9 mouse cellular contexts compared by ENCODE assay signal in the genomic region with DNA sequence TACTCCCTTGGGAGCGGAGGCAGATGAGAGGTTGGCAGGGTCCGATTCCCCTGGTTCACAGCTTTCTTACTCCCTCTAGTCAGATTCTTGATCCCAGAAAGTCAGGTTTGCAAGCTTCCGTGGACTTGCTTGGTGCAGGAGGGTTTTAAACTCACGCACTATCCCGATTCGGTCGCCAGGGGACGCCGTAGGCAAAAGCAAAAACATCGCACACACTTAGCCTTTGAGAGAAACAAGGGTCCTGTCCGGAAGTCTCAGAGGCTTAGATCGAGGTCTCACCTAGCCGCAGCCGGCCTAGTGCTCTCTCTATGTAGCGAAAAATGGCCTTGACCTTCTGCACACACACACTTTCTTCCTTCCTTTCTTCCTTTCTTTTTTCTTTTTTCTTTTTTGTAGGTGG. TPM values are rescaled to one million over a fixed set of nuclear protein-coding genes. Genes with fewer than 3 reads are reported as not detected.
DNase-seq lines count a peak whose midpoint lies in the region; ATAC-seq lines count a peak whose summit lies in the region.
"Had no signal": no experiment of that assay in that cellular context is flagged by ENCODE, and none has a peak within 500 bp of the region (broad histone marks: within the 10 kb centered on the region; RNA-seq: fewer than 3 reads in every experiment).

No protein-coding gene starts in this region.

- WGBS in midbrain, embryonic 10.5 days = 5% methylated on average over 15 of the region's 15 CpGs
- WGBS in midbrain, embryonic 15.5 days = 5% methylated on average over 15 of the region's 15 CpGs
- WGBS in limb, embryonic 10.5 days = 3% methylated on average over 15 of the region's 15 CpGs

- no peak overlapping the region for H3K27ac ChIP-seq in midbrain, embryonic 10.5 days (replicated peaks)
- H3K27ac ChIP-seq in midbrain, embryonic 15.5 days = no peak overlapping the region
- no peak overlapping the region for H3K27ac ChIP-seq in limb, embryonic 10.5 days
- H3K27ac ChIP-seq: heart, embryonic 15.5 days had no signal

- H3K36me3 ChIP-seq in midbrain, embryonic 10.5 days = no peaks in the 10 kb centered on the region
- no peaks in the 10 kb centered on the region for H3K36me3 ChIP-seq in midbrain, embryonic 15.5 days (replicated peaks)
- H3K36me3 ChIP-seq in limb, embryonic 10.5 days = no peaks in the 10 kb centered on the region
- H3K36me3 ChIP-seq: heart, embryonic 15.5 days had no signal

- H3K4me3 ChIP-seq in midbrain, embryonic 10.5 days = no peak overlapping the region
- H3K4me3 ChIP-seq in midbrain, embryonic 15.5 days = no peak overlapping the region
- no peak overlapping the region; the same call in 1 of the 2 replicates for H3K4me3 ChIP-seq in limb, embryonic 10.5 days
- H3K4me3 ChIP-seq: heart, embryonic 15.5 days had no signal

- peak; percentile 80 for DNase-seq in midbrain, embryonic 10.5 days (ENCODE audit: low spot score)
- DNase-seq in Muller cell, postnatal 12 days (ENCODE audit: inconsistent ontology term) = peak; percentile 71
- DNase-seq in cerebellum, postnatal 14 days = peak; percentile 78 to 82
- DNase-seq in heart, postnatal 36 days = peak; percentile 68 to 73
- peak; percentile 82 for DNase-seq in limb, embryonic 10.5 days (ENCODE audit: low spot score)
- DNase-seq in neural tube, embryonic 10.5 days (ENCODE audit: extremely low spot score, low spot score) = peak; percentile 82
- DNase-seq in right cerebral cortex, adult 18-20 months = no peak

- H3K9ac ChIP-seq in midbrain, embryonic 15.5 days = no peak overlapping the region
- H3K9ac ChIP-seq: heart, embryonic 15.5 days had no signal

- peaks cover 22% of the 10 kb centered on the region for H3K4me1 ChIP-seq in midbrain, embryonic 10.5 days
- H3K4me1 ChIP-seq in midbrain, embryonic 15.5 days = peaks cover 18% of the 10 kb centered on the region
- peaks cover 21% of the 10 kb centered on the region for H3K4me1 ChIP-seq in limb, embryonic 10.5 days

- H3K9me3 ChIP-seq in midbrain, embryonic 10.5 days (replicated peaks) = peaks cover 9% of the 10 kb centered on the region
- H3K9me3 ChIP-seq in midbrain, embryonic 15.5 days = no peaks in the 10 kb centered on the region
- peaks cover 4% of the 10 kb centered on the region for H3K9me3 ChIP-seq in limb, embryonic 10.5 days (replicated peaks)
- H3K9me3 ChIP-seq: heart, embryonic 15.5 days had no signal

- intact Hi-C loops in heart, postnatal 36 days (cut with DNase I) = loop anchor here (1.0 to 5.0 kb wide), 3 partner anchors 72 to 171 kb away; no protein-coding TSS in a partner anchor

- peaks cover 98% of the 10 kb centered on the region for H3K27me3 ChIP-seq in midbrain, embryonic 10.5 days (ENCODE audit: low read depth, poor library complexity, severe bottlenecking)
- H3K27me3 ChIP-seq in midbrain, embryonic 15.5 days (replicated peaks) = peaks cover 70% of the 10 kb centered on the region
- peaks cover 97% of the 10 kb centered on the region for H3K27me3 ChIP-seq in limb, embryonic 10.5 days (ENCODE audit: low read depth, poor library complexity, severe bottlenecking)

- no peak overlapping the region for H3K4me2 ChIP-seq in midbrain, embryonic 15.5 days
- H3K4me2 ChIP-seq: heart, embryonic 15.5 days had no signal

- no peak for ATAC-seq in midbrain, embryonic 15.5 days (replicated peaks)

RNA-seq across cellular contexts. Expression of gene Tmem221, which starts 2.7 kb away (rescaled TPM):
- 0.14 TPM in 2 replicates for polyA plus RNA-seq in midbrain, embryonic 10.5 days (2016; fragmentation: Nextera tagmentation; extraction: Ambion mirVana)
- polyA plus RNA-seq in midbrain, embryonic 15.5 days (2015; fragmentation: Nextera tagmentation; extraction: Ambion mirVana) = 0.13 TPM in 1 of 2 replicates, not detected in the other
- total RNA-seq in heart, postnatal 36 days (2021) = under 1 TPM in 1 of 2 experiments, not detected in 1; 0.22 TPM
- polyA plus RNA-seq in limb, embryonic 10.5 days (2016; fragmentation: Nextera tagmentation; extraction: Ambion mirVana) = 0.29 and 0.45 TPM in 2 replicates

RNA-seq across cellular contexts. Expression of gene Nxnl1, which starts 5.0 kb away (rescaled TPM):
- polyA plus RNA-seq in midbrain, embryonic 10.5 days (2016; fragmentation: Nextera tagmentation; extraction: Ambion mirVana) = not detected in 2 replicates
- polyA plus RNA-seq in midbrain, embryonic 15.5 days (2015; fragmentation: Nextera tagmentation; extraction: Ambion mirVana) = 0.08 TPM in 1 of 2 replicates, not detected in the other
- total RNA-seq in heart, postnatal 36 days (2021) = under 1 TPM in 1 of 2 experiments, not detected in 1; 0.19 TPM
- polyA plus RNA-seq in limb, embryonic 10.5 days (2016; fragmentation: Nextera tagmentation; extraction: Ambion mirVana) = not detected in 2 replicates
- polyA plus RNA-seq: heart, embryonic 15.5 days had no signal

RNA-seq across cellular contexts. Expression of gene Slc27a1, which starts 7.3 kb away (rescaled TPM):
- polyA plus RNA-seq in midbrain, embryonic 10.5 days (2016; fragmentation: Nextera tagmentation; extraction: Ambion mirVana) = 21.5 and 27.0 TPM in 2 replicates
- polyA plus RNA-seq in midbrain, embryonic 15.5 days (2015; fragmentation: Nextera tagmentation; extraction: Ambion mirVana) = 66.9 and 67.4 TPM in 2 replicates
- total RNA-seq in heart, postnatal 36 days (2021) = 100 to 1,000 TPM; 171 to 223 TPM
- polyA plus RNA-seq in limb, embryonic 10.5 days (2016; fragmentation: Nextera tagmentation; extraction: Ambion mirVana) = 21.3 and 28.8 TPM in 2 replicates

RNA-seq across cellular contexts. Expression of gene Mvb12a, which starts 18.7 kb away (rescaled TPM):
- 62.1 and 62.9 TPM in 2 replicates for polyA plus RNA-seq in midbrain, embryonic 10.5 days (2016; fragmentation: Nextera tagmentation; extraction: Ambion mirVana)
- polyA plus RNA-seq in midbrain, embryonic 15.5 days (2015; fragmentation: Nextera tagmentation; extraction: Ambion mirVana) = 61.6 and 62.2 TPM in 2 replicates
- total RNA-seq in heart, postnatal 36 days (2021) = 10 to 100 TPM; 27.8 to 32.9 TPM
- 76.2 and 77.5 TPM in 2 replicates for polyA plus RNA-seq in limb, embryonic 10.5 days (2016; fragmentation: Nextera tagmentation; extraction: Ambion mirVana)

RNA-seq across cellular contexts. Expression of gene Bst2, which starts 24.1 kb away (rescaled TPM):
- polyA plus RNA-seq in midbrain, embryonic 10.5 days (2016; fragmentation: Nextera tagmentation; extraction: Ambion mirVana) = 8.6 and 9.3 TPM in 2 replicates
- 11.5 and 18.0 TPM in 2 replicates for polyA plus RNA-seq in midbrain, embryonic 15.5 days (2015; fragmentation: Nextera tagmentation; extraction: Ambion mirVana)
- total RNA-seq in heart, postnatal 36 days (2021) = 10 to 100 TPM; 17.1 to 32.9 TPM
- polyA plus RNA-seq in limb, embryonic 10.5 days (2016; fragmentation: Nextera tagmentation; extraction: Ambion mirVana) = 5.6 TPM in 2 replicates
